Mouse (Mus musculus): ENCODE data around the gene Erlin1.

Erlin1 gene

DNA sequence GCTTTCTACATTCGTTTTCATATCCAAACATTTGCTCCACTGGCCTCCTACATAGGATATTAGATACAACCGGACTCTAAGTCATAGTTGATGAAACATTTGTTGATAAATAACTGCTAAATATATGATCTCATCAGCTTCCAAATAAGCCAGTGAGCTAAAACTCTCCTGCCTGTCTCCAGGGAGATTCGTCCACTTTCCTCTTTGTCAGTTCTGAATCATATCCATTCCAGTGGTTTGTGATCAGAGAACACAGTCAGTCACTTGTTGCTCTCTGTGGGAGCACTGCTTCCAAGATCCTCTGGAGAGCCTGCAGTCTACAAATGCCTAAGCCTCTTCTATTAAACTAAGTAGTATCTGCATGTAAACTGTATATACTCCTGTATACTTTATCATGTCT, 9.4 kb downstream of the Erlin1 start:
- no peak for DNase-seq (ENCODE audit: low spot score)

GRCm38 (mm10) chr19:44055173-44055826, 14.3 kb downstream of the Erlin1 start:
- DNase-seq (ENCODE audit: low spot score) = no peak

DNA sequence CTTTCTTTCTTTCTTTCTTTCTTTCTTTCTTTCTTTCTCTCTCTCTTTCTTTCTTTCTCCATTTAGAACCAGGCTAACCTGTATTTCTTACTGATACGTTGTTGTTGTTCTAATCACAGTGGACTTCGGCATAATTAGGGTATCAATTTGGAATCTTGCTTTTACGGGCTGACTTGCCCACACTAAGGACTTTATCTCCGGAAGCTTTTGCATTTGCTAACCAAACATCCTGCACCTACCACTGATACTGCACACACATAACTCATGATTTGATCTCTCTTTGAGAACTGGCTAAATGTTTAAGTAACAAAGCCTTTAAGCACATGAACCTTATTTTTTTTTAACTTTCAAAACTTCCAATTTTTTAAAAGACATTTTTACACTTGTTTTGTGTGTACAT, 19.2 kb downstream of the Erlin1 start:
- DNase-seq (ENCODE audit: low spot score) = no peak

- no peak for DNase-seq (ENCODE audit: low spot score)
Measured at GRCm38 (mm10) chr19:44049282-44049681, 20.3 kb downstream of the Erlin1 start.

DNA sequence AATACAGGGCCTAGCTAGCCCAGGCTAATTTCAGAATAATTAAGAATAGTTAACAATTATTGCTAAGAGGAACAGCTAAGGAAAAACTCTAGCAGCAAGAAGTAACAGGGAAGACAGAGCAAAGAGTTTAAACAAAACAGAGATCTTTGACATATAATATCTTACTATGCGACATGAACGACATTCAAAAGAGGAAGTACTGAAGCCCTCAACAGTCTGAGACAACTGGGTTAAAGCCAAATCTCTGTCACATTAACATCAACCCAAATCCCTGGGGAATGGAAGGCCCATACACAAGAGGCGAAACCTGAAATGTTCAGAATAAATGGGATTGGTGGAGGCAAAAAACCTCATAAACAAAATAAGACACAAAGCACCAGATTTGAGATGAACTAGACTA, 23.7 kb downstream of the Erlin1 start:
- no peak for DNase-seq (ENCODE audit: low spot score)

DNA sequence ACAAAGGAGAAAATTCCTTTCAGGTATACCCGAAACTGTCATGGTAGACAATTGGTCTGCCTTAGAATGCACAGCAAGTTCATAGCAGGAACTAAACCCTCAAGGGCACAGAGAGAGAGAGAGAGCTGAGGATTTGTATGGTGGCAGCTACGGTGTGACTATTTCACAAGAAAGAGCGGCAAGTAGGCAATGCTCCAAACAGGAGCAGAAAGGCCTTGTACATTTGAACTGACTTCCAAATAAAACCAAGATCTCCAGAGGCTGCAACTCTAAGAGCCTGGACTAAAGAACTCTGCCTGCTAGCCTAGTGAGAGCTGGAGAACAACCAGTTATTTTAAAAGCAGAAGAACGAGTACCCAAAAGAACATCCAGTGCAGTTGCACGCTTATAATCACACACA, 27.5 kb downstream of the Erlin1 start:
- no peak for DNase-seq (ENCODE audit: low spot score)

DNA sequence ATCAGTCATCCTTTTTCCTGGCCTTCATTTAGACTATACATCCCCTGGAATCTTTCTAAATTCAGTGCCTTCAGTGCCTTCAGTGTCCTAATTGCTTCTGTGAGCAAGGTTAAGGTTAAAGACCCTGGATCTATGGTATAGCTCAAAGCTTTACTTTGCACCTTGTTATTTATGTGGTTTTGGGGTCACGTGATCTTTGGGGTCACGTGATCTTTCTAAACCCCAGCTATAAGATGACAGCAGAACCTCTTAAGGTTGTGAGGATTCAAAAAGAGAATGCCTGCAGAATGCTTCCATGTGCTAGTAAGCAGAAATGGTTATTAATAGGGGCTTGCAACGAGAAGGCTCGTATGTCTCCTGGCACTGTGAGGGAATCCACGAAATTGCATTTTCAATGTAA, 36.2 kb downstream of the Erlin1 start:
- DNase-seq (ENCODE audit: low spot score) = no peak

DNA sequence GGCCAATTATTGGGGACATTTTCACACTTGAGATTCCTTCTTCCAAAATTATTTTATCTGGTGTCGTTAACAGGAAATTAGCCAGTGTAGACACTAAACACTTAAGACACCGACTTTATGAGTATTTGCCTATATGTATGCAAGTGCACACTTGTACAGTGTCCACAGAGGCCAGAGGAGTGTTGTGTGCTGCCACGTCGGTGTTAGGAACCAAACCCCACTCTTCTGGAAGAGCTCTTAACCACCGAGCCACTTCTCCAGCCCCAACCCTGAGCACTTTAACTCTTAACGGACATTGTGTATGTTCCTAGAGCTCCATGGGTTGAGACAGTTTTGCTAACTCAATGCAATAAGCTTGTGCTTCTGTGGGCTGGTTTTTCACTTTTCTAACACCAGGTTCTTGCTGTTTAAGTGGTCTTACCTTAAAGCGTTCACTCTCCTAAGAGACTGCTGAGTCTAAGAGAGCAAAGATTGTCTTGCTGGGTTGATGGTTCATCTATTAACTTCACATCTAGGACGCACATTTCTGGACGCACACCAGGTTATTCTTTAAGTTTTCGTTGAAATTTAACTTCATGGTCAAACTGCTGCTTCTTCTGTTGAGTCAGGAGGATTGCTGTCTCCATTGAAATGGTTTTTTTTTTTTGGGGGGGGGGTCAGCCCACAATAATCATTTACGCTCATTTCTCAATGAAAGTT, 37.4 kb downstream of the Erlin1 start:
- DNase-seq (ENCODE audit: low spot score) = no peak

- DNase-seq (ENCODE audit: low spot score) = no peak
Measured at GRCm38 (mm10) chr19:44030024-44030423, 39.6 kb downstream of the Erlin1 start.

DNA sequence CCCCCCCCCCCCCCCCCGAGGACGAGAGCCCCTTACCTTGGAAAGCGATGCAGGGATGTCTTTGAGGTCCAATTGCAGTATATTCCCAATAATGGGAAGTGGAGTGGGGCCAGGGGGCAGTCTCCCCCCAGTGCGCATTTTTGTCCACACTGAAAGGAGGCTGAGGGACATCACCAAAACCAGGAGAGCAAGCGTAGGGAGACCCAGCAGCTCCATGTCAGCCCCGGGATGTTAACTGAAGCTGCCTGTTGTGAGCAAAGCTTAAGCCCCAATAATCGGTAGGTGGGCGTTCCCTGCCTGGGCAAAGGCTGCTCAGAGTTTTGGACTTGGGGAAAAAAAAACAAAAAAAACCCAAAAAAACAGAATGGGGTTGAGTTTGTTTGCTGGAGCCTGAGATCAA, 40.6 kb downstream of the Erlin1 start, which contains the start of gene Cyp2c23:
TSS of gene Cyp2c23 (minus strand) at position 237 of the 400 bp plus-strand sequence.
- no peak for DNase-seq (ENCODE audit: low spot score)

DNA sequence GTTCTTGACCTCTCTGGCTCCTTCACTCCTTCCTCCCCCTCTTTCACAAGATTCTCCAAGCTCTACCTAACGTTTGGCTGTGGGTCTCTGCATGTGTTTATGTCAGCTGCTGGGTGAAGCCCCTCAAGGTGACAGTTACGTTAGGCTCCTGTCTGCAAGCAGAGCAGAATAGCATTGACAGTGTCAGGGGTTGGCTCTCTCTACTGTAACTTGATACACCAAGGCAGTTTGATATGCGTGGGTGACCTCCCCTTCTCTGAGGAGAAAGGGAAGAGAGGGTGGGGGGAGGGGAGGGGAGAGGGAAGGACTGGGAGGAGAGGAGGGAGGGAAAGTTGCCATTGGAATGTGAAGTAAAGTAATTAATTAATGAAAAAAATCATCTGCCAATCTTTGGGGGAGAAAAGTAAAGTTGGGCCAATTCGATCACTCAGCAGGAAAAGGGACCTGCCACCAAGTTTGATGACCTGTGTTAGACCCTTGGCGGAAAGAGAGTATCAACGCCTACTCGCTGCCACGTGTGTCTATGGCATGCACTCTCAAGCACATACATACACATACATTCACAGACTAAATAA, 42.5 kb downstream of the Erlin1 start:
- DNase-seq (ENCODE audit: low spot score) = no peak

- DNase-seq (ENCODE audit: low spot score) = no peak
Measured at GRCm38 (mm10) chr19:44024921-44025585, 44.5 kb downstream of the Erlin1 start.

DNA sequence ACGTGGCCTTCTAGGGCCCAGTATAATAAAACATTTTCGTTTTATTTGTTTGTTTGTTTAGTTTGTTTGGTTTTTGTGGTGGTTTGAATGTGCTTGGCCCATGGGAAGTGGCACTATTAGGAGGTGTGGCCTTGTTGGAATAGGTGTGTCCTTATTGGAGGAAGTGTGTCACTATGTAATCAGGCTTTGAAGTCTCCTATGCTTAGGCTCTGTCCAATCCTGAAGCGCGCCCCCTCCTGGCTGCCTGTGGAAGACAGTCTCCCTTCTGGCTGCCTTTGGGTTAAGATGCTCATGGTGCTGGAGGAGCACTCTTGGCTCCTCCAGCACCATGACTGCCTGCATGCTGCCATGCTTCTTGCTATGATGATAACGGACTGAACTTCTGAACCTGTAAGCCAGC, 46.5 kb downstream of the Erlin1 start:
- no peak for DNase-seq (ENCODE audit: low spot score)

DNA sequence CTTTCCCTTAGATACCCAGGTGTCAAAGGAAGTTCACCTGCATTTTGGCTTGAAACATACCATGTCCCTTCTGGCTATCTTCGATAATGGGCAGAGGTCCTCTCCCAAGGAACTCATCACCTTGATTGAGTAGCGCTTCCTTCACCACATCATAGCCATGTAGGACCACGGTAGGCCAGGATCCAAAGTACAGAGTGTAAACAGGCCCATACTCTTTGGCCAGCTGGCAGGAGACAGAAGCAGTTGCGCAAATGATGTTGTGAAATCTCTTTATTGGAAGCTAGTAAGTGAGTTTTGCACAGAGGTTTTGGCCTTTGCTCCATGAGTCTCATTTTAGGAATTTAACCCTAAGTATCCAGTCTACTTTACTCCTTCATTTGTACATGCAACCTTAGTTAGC, 48.1 kb downstream of the Erlin1 start:
- DNase-seq (ENCODE audit: low spot score) = peak; percentile 7

- no peak for DNase-seq (ENCODE audit: low spot score)
Measured at GRCm38 (mm10) chr19:44019739-44020138, 49.8 kb downstream of the Erlin1 start.

- DNase-seq (ENCODE audit: low spot score) = no peak
Measured at GRCm38 (mm10) chr19:44013862-44014261, 55.7 kb downstream of the Erlin1 start.

DNA sequence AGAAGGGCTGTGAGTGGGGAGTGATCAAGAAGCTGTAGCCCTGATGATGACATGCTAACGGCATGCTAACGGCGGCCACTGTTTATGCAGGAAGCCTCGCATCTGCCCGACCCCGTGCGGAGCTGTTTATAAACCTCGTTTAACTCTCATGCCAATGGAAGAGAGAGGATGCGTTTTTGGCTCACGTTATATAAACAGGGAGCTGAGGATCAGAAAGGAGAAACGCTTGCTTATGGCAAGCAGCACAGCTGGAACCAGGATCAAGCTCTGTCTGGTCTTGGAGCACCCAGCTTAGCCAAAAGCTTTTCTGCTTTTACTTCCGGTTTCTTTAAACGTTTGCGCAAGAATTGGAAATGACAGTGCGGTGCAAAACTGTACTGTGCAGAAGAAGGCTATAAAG, 60.8 kb downstream of the Erlin1 start:
- DNase-seq (ENCODE audit: low spot score) = no peak

DNA sequence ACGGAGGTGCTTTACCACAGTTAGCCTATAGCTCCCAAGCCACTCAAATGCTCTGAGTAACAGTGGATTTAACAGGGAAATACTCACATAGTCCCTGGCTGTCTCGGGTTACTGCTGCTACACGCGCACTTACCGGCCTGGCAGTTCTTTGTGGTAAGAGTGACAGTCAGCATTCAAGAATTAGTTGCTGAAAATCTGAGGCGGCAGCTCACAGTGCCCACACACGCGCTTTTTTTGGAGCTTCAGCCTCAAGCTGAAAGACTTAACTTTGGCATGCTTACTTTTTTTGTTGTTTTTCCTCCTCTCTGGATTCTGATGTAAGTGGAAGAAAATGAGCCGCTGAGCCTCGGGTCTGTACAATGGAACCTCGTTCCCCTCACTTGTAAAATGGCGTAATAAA, 62.4 kb downstream of the Erlin1 start:
- DNase-seq (ENCODE audit: low spot score) = no peak

DNA sequence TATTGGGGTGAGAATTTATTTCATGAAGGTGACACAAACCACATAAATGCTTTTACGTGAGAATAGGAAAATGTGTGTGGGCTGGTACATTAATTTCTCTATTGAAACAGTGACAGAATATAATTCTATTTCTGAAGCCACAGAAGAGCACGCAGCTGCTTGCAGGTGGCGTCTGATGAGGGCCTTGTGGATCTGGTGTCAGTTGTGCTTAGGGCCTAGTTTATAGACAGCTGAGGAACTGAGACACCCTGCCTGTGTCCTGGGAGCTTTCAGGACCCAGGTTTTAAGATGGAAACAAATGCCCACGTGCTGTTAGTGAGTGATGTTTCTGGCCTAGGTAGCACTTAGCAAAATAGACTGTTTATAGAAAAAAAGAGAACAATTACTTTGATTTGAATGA, 64.6 kb downstream of the Erlin1 start:
- no peak for DNase-seq (ENCODE audit: low spot score)

DNA sequence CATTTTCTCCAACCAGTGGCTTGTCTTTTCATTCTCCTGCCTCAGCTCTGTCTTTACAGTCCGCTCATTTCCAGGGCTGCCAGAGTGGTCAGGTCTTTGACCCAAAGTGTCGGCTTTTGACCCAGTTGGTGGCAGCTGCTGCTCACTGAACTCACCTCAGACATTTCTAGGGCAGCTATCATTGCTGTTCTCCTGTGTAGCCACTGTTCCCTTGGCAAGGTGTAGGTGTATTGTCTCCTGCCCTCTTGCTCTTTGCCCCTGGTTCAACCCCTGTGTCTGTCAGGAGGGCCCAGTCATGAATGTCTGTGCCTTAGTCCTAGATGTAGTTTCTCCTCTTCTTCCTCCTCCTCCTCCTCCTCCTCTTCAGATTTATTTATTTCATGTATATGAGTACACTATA, 65.3 kb downstream of the Erlin1 start:
- no peak for DNase-seq (ENCODE audit: low spot score)

GRCm38 (mm10) chr19:44000720-44001119, 68.9 kb downstream of the Erlin1 start:
- DNase-seq (ENCODE audit: low spot score) = no peak

- no peak for DNase-seq (ENCODE audit: low spot score)
Measured at GRCm38 (mm10) chr19:44000061-44000460, 69.5 kb downstream of the Erlin1 start.
